Mouse (Mus musculus): ENCODE data around the gene Camk2g. TPM values are rescaled to one million over a fixed set of nuclear protein-coding genes. Genes with fewer than 3 reads are reported as not detected.

Gene Camk2g
- polyA plus RNA-seq, 2 experiments = 3.9 to 5.4 TPM

DNA sequence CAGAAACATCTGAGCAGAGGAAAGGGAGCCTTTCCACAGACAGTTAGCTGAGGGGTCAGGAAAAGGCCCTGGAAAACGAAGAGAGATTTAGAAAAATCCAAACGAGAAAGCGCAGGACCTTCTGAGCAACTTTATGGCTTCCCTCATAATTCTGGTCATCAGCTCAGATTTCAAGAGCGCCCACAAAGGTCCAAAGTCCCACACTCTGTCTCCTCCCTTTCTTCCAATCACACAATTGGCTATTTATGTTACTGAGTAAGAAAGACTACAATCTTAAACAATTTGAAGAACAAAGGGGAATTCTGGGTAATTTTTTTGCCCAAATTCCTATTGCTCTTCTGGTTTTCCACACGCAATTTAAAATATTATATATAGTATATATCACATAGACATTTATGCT lies 43.4 kb downstream of the Camk2g start:
- Histone ChIP-seq H3K9me3 (ENCODE audit: control insufficient read depth, low read length) (no peaks in the 10 kb centered on the region), H3K9ac (replicated peaks) (no peak overlapping the region), H3K36me3 (replicated peaks; ENCODE audit: control insufficient read depth, insufficient read depth, low read depth) (no peaks in the 10 kb centered on the region), H3K4me1 (replicated peaks; ENCODE audit: control insufficient read depth in 2 of 2, insufficient read depth in 2 of 2, low read length in 1 of 2) (no peaks in the 10 kb centered on the region), H3K27me3 (ENCODE audit: control insufficient read depth, insufficient read depth, low read length) (no peaks in the 10 kb centered on the region), H3K4me2 (ENCODE audit: low read depth) (no peak overlapping the region), H3K27ac (no peak overlapping the region), H3K4me3 (ENCODE audit: insufficient read depth in 1 of 2, low read depth in 2 of 2, low read length in 2 of 2) (no peak overlapping the region)
- TF ChIP-seq CTCF (IDR thresholded peaks at IDR 0.05; ENCODE audit: low read depth) (no peak), EP300 (IDR thresholded peaks at IDR 0.05; ENCODE audit: low read depth) (no peak)
- 64% methylated on average over 5 of the region's 5 CpGs for WGBS (ENCODE audit: insufficient replicate concordance)
- DNase-seq (ENCODE audit: low read depth in 3 of 3, low spot score in 3 of 3) (no peak), ATAC-seq (ENCODE audit: insufficient read depth) (no peak)

DNA sequence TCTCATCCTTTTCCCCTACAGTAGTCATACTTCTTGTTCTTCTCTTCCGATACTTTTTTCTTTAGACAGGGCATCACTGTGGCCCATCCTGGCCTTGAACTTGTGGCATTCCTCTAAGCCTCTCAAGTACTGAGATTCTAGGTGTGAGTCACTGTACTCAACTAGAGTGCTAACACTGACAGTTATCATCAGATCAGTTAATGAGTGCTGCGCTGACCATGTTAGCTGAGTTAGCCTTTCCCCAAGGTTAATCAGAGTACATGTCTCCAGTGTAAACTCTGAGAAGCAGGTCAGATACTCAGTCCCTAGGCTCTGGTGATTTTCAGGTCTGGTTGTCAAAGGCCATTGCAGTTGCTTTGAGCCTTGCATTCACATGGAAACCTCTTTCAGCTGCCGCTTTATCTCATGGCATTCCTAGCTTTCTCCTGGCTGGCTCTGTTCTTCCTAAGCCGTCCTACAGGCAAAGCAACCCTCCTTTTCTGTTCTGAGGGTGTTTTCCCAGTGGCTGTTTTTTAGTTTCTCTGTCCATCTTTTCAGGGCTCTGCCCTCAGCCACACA lies 44.3 kb downstream of the Camk2g start:
- DNase-seq (ENCODE audit: low read depth in 3 of 3, low spot score in 3 of 3) (no peak), ATAC-seq (ENCODE audit: insufficient read depth) (no peak)
- Histone ChIP-seq H3K27me3 (ENCODE audit: control insufficient read depth, insufficient read depth, low read length) (no peaks in the 10 kb centered on the region), H3K36me3 (replicated peaks; ENCODE audit: control insufficient read depth, insufficient read depth, low read depth) (no peaks in the 10 kb centered on the region), H3K4me2 (ENCODE audit: low read depth) (no peak overlapping the region), H3K9ac (replicated peaks) (no peak overlapping the region), H3K27ac (no peak overlapping the region), H3K4me3 (ENCODE audit: insufficient read depth in 1 of 2, low read depth in 2 of 2, low read length in 2 of 2) (no peak overlapping the region), H3K4me1 (replicated peaks; ENCODE audit: control insufficient read depth in 2 of 2, insufficient read depth in 2 of 2, low read length in 1 of 2) (no peaks in the 10 kb centered on the region), H3K9me3 (ENCODE audit: control insufficient read depth, low read length) (no peaks in the 10 kb centered on the region)
- 77% methylated on average over 4 of the region's 4 CpGs for WGBS (ENCODE audit: insufficient replicate concordance)
- TF ChIP-seq EP300 (IDR thresholded peaks at IDR 0.05; ENCODE audit: low read depth) (no peak), CTCF (IDR thresholded peaks at IDR 0.05; ENCODE audit: low read depth) (no peak)

DNA sequence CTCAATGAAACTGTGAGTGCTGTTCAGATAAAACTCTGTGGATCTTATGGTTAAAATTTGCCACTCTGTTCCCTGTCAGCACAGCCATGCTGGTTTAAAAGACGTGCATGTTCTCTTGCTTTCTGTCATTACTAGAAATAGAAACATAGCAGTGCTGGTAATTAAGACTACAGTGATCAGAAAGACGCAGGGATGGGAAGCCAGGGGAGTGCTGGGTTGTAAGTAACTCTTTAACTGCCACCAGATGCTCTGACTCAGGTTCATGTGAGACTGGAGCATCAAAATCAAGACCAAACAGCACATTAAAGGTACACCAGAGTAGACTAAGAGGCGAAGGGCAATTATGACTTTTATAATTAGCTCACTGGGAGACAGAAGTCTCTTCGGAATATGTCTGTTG lies 45.5 kb downstream of the Camk2g start:
- Histone ChIP-seq H3K4me1 (replicated peaks; ENCODE audit: control insufficient read depth in 2 of 2, insufficient read depth in 2 of 2, low read length in 1 of 2) (no peaks in the 10 kb centered on the region), H3K4me2 (ENCODE audit: low read depth) (no peak overlapping the region), H3K9ac (replicated peaks) (no peak overlapping the region), H3K36me3 (replicated peaks; ENCODE audit: control insufficient read depth, insufficient read depth, low read depth) (no peaks in the 10 kb centered on the region), H3K27me3 (ENCODE audit: control insufficient read depth, insufficient read depth, low read length) (no peaks in the 10 kb centered on the region), H3K4me3 (ENCODE audit: insufficient read depth in 1 of 2, low read depth in 2 of 2, low read length in 2 of 2) (no peak overlapping the region), H3K9me3 (ENCODE audit: control insufficient read depth, low read length) (no peaks in the 10 kb centered on the region), H3K27ac (no peak overlapping the region)
- ATAC-seq (ENCODE audit: insufficient read depth) (no peak), DNase-seq (ENCODE audit: low read depth in 3 of 3, low spot score in 3 of 3) (no peak)
- TF ChIP-seq EP300 (IDR thresholded peaks at IDR 0.05; ENCODE audit: low read depth) (no peak), CTCF (IDR thresholded peaks at IDR 0.05; ENCODE audit: low read depth) (no peak)
- 68% methylated on average over 4 of the region's 4 CpGs for WGBS (ENCODE audit: insufficient replicate concordance)

DNA sequence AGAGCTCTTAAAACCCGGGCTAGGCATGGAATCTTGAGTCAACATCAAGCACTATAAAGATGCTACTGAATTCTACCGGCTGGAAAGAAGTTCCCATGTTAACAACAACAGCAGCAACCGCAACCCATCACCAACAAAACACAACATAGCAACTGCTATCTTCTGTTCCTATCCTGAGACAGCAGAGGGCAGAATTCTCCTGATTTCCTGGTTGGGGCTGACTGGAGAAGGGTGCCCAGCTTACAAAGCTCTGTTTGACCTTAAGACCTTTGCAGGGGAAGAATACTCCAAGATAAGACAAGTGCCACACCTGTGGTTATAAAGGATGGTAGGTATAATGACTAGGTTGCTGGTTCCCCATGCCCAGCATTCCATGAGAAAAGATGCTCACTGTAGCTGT lies 47.0 kb downstream of the Camk2g start:
- no peak for DNase-seq (ENCODE audit: low read depth in 3 of 3, low spot score in 3 of 3)
- TF ChIP-seq CTCF (IDR thresholded peaks at IDR 0.05; ENCODE audit: low read depth) (no peak), EP300 (IDR thresholded peaks at IDR 0.05; ENCODE audit: low read depth) (no peak)
- Histone ChIP-seq H3K4me1 (replicated peaks; ENCODE audit: control insufficient read depth in 2 of 2, insufficient read depth in 2 of 2, low read length in 1 of 2) (no peaks in the 10 kb centered on the region), H3K4me2 (ENCODE audit: low read depth) (no peak overlapping the region), H3K4me3 (ENCODE audit: insufficient read depth in 1 of 2, low read depth in 2 of 2, low read length in 2 of 2) (no peak overlapping the region), H3K36me3 (replicated peaks; ENCODE audit: control insufficient read depth, insufficient read depth, low read depth) (no peaks in the 10 kb centered on the region), H3K9ac (replicated peaks) (no peak overlapping the region), H3K27ac (no peak overlapping the region), H3K9me3 (ENCODE audit: control insufficient read depth, low read length) (no peaks in the 10 kb centered on the region), H3K27me3 (ENCODE audit: control insufficient read depth, insufficient read depth, low read length) (no peaks in the 10 kb centered on the region)
- WGBS (ENCODE audit: insufficient replicate concordance) = 70% methylated on average over 3 of the region's 3 CpGs
- no peak for ATAC-seq (ENCODE audit: insufficient read depth)

DNA sequence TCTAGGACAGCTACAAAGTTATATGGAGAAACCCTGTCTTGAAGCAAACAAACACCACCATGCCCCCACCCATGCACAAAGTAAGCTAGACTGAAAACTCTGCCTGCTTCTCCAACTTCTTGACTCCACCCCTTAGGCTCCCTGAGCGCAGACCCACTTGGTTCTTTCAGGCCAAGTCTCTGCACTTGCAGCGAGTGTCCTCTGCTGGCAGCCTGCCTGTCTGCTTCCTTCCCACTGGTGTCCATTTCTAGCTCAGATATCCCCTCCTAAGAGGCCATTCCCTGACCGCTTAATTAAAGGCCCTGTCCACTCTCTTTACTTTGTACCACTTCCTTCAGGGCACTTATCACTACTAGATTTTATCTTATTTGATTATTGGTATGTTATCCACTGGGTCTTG lies 50.3 kb downstream of the Camk2g start:
- no peaks in the 10 kb centered on the region; the same call in 1 of the 2 replicates for H3K36me3 ChIP-seq (replicated peaks; ENCODE audit: control insufficient read depth, insufficient read depth, low read depth)
- no peaks in the 10 kb centered on the region for H3K4me1 ChIP-seq (replicated peaks; ENCODE audit: control insufficient read depth in 2 of 2, insufficient read depth in 2 of 2, low read length in 1 of 2)
- H3K4me2 ChIP-seq (ENCODE audit: low read depth) = no peak overlapping the region
- DNase-seq (ENCODE audit: low read depth in 3 of 3, low spot score in 3 of 3) = no peak
- H3K9me3 ChIP-seq (ENCODE audit: control insufficient read depth, low read length) = no peaks in the 10 kb centered on the region
- H3K4me3 ChIP-seq (ENCODE audit: insufficient read depth in 1 of 2, low read depth in 2 of 2, low read length in 2 of 2) = no peak overlapping the region
- no peak for TF ChIP-seq EP300 (IDR thresholded peaks at IDR 0.05; ENCODE audit: low read depth)
- WGBS (ENCODE audit: insufficient replicate concordance) = 69% methylated on average over 3 of the region's 3 CpGs
- no peak for ATAC-seq (ENCODE audit: insufficient read depth)
- H3K9ac ChIP-seq (replicated peaks) = no peak overlapping the region
- H3K27me3 ChIP-seq (ENCODE audit: control insufficient read depth, insufficient read depth, low read length) = no peaks in the 10 kb centered on the region
- H3K27ac ChIP-seq = no peak overlapping the region

All from liver, embryonic 14.5 days (tissue).